Mouse (Mus musculus): ENCODE measurements at regions not wholly inside any gene's neighbourhood (a gene's known extent, or its start where the extent isn't known, plus 50 kb on each side); places are given as distances from the start of the nearest gene placed in this dataset.

DNA sequence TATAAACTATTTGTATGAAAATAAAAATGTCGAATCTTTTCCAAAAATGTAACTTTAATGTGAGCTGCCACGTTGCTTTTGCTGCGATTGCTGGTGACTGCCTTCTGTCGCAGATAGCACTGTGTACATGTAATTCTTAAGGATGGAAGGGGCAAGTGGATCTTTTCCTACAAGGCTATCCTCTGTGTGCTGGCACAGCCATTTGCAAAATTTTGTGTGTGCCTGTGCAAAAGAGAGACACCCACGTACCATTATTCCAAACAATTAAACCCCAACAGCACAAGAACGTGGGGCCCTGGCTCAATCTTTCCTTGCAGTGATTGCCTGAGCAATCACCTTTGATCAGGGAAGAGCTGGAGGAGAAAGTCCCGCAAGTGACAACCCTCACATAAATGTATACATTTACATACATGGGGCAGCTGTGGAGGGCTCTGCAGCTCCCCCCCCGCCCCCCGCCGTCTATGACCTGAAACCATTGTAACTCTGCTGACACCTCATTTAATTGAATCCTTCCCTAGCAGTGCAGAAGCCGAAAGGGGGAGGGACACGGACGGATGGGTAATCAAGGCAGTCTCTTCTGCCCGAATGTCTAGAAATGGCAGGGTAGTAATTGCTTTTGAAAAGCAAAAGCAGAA lies 133.6 kb upstream of the Pmfbp1 start:
- no peak for ATAC-seq (ENCODE audit: insufficient number of reproducible peaks, low FRiP score)
- Histone ChIP-seq H3K27ac (ENCODE audit: poor library complexity, severe bottlenecking) (no peak overlapping the region), H3K9me3 (replicated peaks) (no peaks in the 10 kb centered on the region), H3K4me3 (no peak overlapping the region), H3K36me3 (no peaks in the 10 kb centered on the region), H3K4me1 (replicated peaks) (peaks cover 9% of the 10 kb centered on the region; the same call in 1 of the 2 replicates), H3K4me2 (peak overlapping the region; percentile 37), H3K9ac (no peak overlapping the region), H3K27me3 (replicated peaks) (0 out of 2 replicates have a peak, but pooled peaks cover 4% of the 10 kb centered on the region)
- 39% methylated on average over 14 of the region's 14 CpGs for WGBS

DNA sequence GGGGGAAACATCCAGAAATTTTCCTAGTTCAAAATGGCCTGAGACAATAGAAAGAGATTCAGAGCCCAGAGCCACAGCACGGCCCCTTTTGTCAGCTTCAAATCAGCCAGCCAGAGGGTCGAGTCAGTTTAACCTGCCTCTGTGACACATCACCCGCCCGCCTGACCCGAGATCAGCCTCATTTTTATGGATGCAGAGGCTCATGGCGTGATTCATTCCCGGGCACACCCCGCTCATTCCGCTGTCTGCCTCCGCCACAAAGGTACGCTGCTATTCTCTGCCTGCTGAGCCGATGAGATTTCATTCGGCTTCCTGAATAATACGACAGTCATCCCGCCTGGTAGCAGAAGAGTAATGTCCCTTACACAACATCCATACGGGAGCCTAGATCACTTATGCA lies 132.9 kb upstream of the Pmfbp1 start:
- 0 out of 2 replicates have a peak, but pooled peaks cover 4% of the 10 kb centered on the region for H3K27me3 ChIP-seq (replicated peaks)
- WGBS, result 24% methylated on average over 16 of the region's 16 CpGs
- H3K4me1 ChIP-seq (replicated peaks), result peaks cover 9% of the 10 kb centered on the region; the same call in 1 of the 2 replicates
- H3K27ac ChIP-seq (ENCODE audit: poor library complexity, severe bottlenecking), result no peak overlapping the region
- peak overlapping the region; percentile 69 for H3K4me2 ChIP-seq
- peak overlapping the region; percentile 37 for H3K4me3 ChIP-seq
- no peaks in the 10 kb centered on the region for H3K9me3 ChIP-seq (replicated peaks)
- ATAC-seq (ENCODE audit: insufficient number of reproducible peaks, low FRiP score), result no peak
- peak overlapping the region; percentile 58; the same call in 1 of the 2 replicates for H3K9ac ChIP-seq
- no peaks in the 10 kb centered on the region for H3K36me3 ChIP-seq

GRCm38 (mm10) chr8:109361575-109362361 lies 132.1 kb upstream of the Pmfbp1 start:
- H3K4me2 ChIP-seq, result no peak overlapping the region

GRCm38 (mm10) chr8:109363185-109363845 lies 130.5 kb upstream of the Pmfbp1 start:
- H3K9me3 ChIP-seq (replicated peaks), result no peaks in the 10 kb centered on the region
- H3K4me3 ChIP-seq, result no peak overlapping the region
- ATAC-seq (ENCODE audit: insufficient number of reproducible peaks, low FRiP score), result no peak
- no peaks in the 10 kb centered on the region for H3K36me3 ChIP-seq
- 0 out of 2 replicates have a peak, but pooled peaks cover 4% of the 10 kb centered on the region for H3K27me3 ChIP-seq (replicated peaks)
- no peak overlapping the region for H3K27ac ChIP-seq (ENCODE audit: poor library complexity, severe bottlenecking)
- H3K4me2 ChIP-seq, result no peak overlapping the region
- peaks cover 9% of the 10 kb centered on the region; the same call in 1 of the 2 replicates for H3K4me1 ChIP-seq (replicated peaks)
- H3K9ac ChIP-seq, result no peak overlapping the region
- WGBS, result 83% methylated on average over 15 of the region's 15 CpGs

More at GRCm38 (mm10) chr8:109361575-109362361, 132.1 kb upstream of the Pmfbp1 start:
- 0 out of 2 replicates have a peak, but pooled peaks cover 4% of the 10 kb centered on the region for H3K27me3 ChIP-seq (replicated peaks)
- H3K4me1 ChIP-seq (replicated peaks), result peaks cover 9% of the 10 kb centered on the region; the same call in 1 of the 2 replicates
- no peaks in the 10 kb centered on the region for H3K9me3 ChIP-seq (replicated peaks)
- H3K27ac ChIP-seq (ENCODE audit: poor library complexity, severe bottlenecking), result no peak overlapping the region
- WGBS, result 69% methylated on average over 7 of the region's 7 CpGs
- no peak for ATAC-seq (ENCODE audit: insufficient number of reproducible peaks, low FRiP score)
- H3K4me3 ChIP-seq, result no peak overlapping the region
- no peak overlapping the region for H3K9ac ChIP-seq
- H3K36me3 ChIP-seq, result no peaks in the 10 kb centered on the region

DNA sequence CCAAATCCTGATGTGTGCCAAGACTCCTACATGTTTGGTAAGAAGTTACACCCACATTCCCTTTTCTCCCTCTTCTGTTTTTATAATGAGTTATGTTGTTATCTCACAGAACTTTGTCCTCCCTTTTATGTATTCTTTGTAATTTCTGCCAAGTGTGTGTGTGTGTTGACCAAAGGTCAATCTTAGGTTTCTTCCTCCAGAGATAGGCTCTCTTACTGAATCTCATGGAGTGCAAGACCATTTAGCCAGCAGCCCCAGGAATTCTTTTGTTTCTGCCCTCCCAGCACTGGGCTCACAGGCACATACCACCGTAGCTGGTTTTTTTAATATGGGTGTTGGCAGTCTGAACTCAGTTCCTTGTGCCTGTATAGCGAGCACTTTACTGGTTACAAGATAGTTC lies 119.8 kb upstream of the Pmfbp1 start:
- H3K4me3 ChIP-seq, result no peak overlapping the region
- H3K4me2 ChIP-seq, result no peak overlapping the region
- no peaks in the 10 kb centered on the region for H3K36me3 ChIP-seq
- H3K27me3 ChIP-seq (replicated peaks), result no peaks in the 10 kb centered on the region
- ATAC-seq (ENCODE audit: insufficient number of reproducible peaks, low FRiP score), result no peak
- no peak overlapping the region for H3K9ac ChIP-seq
- H3K9me3 ChIP-seq (replicated peaks), result no peaks in the 10 kb centered on the region
- H3K4me1 ChIP-seq (replicated peaks), result no peaks in the 10 kb centered on the region; the same call in 1 of the 2 replicates
- no peak overlapping the region for H3K27ac ChIP-seq (ENCODE audit: poor library complexity, severe bottlenecking)
- 44% methylated on average over 2 of the region's 2 CpGs for WGBS

DNA sequence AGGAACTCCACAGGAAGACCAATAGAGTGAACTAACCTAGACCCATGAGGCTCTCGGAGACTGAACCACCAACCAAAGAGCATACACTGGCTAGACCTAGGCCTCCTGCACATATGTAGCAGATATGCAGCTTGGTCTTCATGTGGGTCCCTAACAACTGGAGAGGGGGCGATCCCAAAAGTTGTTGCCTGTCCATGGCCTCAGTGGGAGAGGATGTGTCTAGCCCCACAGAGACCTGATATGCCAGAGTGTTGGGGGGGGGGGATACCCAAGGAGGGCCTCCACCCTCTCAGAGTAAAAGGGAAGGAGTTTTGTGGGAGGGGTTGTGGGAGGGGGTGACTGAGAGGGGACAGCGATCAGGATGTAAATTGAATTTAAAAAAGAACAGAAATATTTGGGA lies 108.9 kb upstream of the Pmfbp1 start:
- no peaks in the 10 kb centered on the region for H3K27me3 ChIP-seq (replicated peaks)
- no peak for ATAC-seq (ENCODE audit: insufficient number of reproducible peaks, low FRiP score)
- H3K9ac ChIP-seq, result no peak overlapping the region
- no peaks in the 10 kb centered on the region for H3K36me3 ChIP-seq
- H3K9me3 ChIP-seq (replicated peaks), result no peaks in the 10 kb centered on the region
- WGBS, result 78% methylated on average over 3 of the region's 3 CpGs
- no peaks in the 10 kb centered on the region for H3K4me1 ChIP-seq (replicated peaks)
- H3K27ac ChIP-seq (ENCODE audit: poor library complexity, severe bottlenecking), result no peak overlapping the region
- H3K4me3 ChIP-seq, result no peak overlapping the region
- H3K4me2 ChIP-seq, result no peak overlapping the region

- no peak for ATAC-seq (ENCODE audit: insufficient number of reproducible peaks, low FRiP score)
- no peaks in the 10 kb centered on the region for H3K36me3 ChIP-seq
- no peaks in the 10 kb centered on the region for H3K4me1 ChIP-seq (replicated peaks)
- WGBS, result 71% methylated on average over 6 of the region's 6 CpGs
- no peak overlapping the region for H3K4me3 ChIP-seq
- H3K9me3 ChIP-seq (replicated peaks), result no peaks in the 10 kb centered on the region
- H3K9ac ChIP-seq, result no peak overlapping the region
- H3K4me2 ChIP-seq, result no peak overlapping the region
- no peak overlapping the region for H3K27ac ChIP-seq (ENCODE audit: poor library complexity, severe bottlenecking)
- H3K27me3 ChIP-seq (replicated peaks), result no peaks in the 10 kb centered on the region
Measured at GRCm38 (mm10) chr8:109395133-109395855, 98.5 kb upstream of the Pmfbp1 start.

- Histone ChIP-seq H3K4me3 (no peak overlapping the region), H3K27me3 (replicated peaks) (no peaks in the 10 kb centered on the region), H3K9me3 (replicated peaks) (no peaks in the 10 kb centered on the region), H3K27ac (ENCODE audit: poor library complexity, severe bottlenecking) (no peak overlapping the region), H3K4me2 (no peak overlapping the region), H3K36me3 (no peaks in the 10 kb centered on the region), H3K4me1 (replicated peaks) (no peaks in the 10 kb centered on the region), H3K9ac (no peak overlapping the region)
- WGBS, result 75% methylated on average over 11 of the region's 11 CpGs
- no peak for ATAC-seq (ENCODE audit: insufficient number of reproducible peaks, low FRiP score)
Measured at GRCm38 (mm10) chr8:109399616-109400015, 94.2 kb upstream of the Pmfbp1 start.

- Histone ChIP-seq H3K4me3 (no peak overlapping the region), H3K9me3 (replicated peaks) (no peaks in the 10 kb centered on the region), H3K36me3 (no peaks in the 10 kb centered on the region), H3K27me3 (replicated peaks) (no peaks in the 10 kb centered on the region), H3K27ac (ENCODE audit: poor library complexity, severe bottlenecking) (no peak overlapping the region), H3K4me1 (replicated peaks) (no peaks in the 10 kb centered on the region), H3K4me2 (no peak overlapping the region), H3K9ac (no peak overlapping the region)
- ATAC-seq (ENCODE audit: insufficient number of reproducible peaks, low FRiP score), result no peak
- WGBS, result 86% methylated on average over 5 of the region's 5 CpGs
Measured at GRCm38 (mm10) chr8:109400192-109400591, 93.6 kb upstream of the Pmfbp1 start.

DNA sequence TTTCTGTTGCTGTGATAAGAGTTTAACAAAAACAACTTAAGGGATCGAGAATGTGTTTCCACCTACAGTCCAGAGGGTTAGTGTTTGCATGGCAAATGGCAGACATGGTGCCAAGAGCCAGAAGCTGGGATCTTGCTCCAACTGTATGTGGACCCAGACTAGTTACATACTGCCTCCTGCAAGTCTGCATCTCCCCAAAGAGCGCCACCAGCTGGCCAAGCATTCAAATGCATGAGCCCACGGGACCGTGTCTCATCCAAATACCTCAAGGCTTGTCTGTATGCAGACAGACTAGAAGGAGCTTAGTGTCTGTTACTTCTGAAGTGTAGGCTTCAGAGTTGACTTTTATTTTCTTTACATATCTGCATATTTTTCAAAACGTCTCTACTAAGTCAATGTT lies 85.9 kb upstream of the Pmfbp1 start:
- no peak overlapping the region for H3K4me3 ChIP-seq
- H3K36me3 ChIP-seq, result no peaks in the 10 kb centered on the region
- ATAC-seq (ENCODE audit: insufficient number of reproducible peaks, low FRiP score), result no peak
- 45% methylated on average over 5 of the region's 5 CpGs for WGBS
- no peak overlapping the region for H3K27ac ChIP-seq (ENCODE audit: poor library complexity, severe bottlenecking)
- no peaks in the 10 kb centered on the region for H3K4me1 ChIP-seq (replicated peaks)
- H3K4me2 ChIP-seq, result no peak overlapping the region
- no peaks in the 10 kb centered on the region for H3K27me3 ChIP-seq (replicated peaks)
- no peaks in the 10 kb centered on the region for H3K9me3 ChIP-seq (replicated peaks)
- no peak overlapping the region for H3K9ac ChIP-seq

DNA sequence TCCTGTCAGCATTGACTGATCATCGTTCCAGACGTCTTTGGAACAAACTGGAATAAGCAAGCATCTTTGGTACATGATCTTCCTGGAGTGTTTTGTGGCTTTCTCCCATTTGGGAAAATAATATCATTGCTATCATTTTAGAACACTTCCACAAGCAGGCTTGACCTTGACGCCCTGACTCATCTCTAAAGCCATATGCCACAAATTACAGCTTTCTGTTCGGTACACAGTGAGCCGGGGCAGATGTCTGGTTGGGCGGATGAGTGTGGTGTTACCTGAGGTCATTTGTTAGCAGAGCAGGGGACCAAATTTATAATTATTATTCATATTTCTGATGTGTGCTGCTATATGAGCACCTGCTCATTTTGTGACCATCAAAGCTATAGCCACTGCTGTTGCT lies 83.3 kb upstream of the Pmfbp1 start:
- 77% methylated on average over 6 of the region's 6 CpGs for WGBS

More for the DNA sequence above, 83.3 kb upstream of the Pmfbp1 start:
- Histone ChIP-seq H3K27ac (ENCODE audit: poor library complexity, severe bottlenecking) (no peak overlapping the region), H3K9ac (no peak overlapping the region), H3K9me3 (replicated peaks) (no peaks in the 10 kb centered on the region), H3K36me3 (no peaks in the 10 kb centered on the region), H3K4me3 (no peak overlapping the region), H3K27me3 (replicated peaks) (no peaks in the 10 kb centered on the region), H3K4me1 (replicated peaks) (no peaks in the 10 kb centered on the region), H3K4me2 (no peak overlapping the region)
- ATAC-seq (ENCODE audit: insufficient number of reproducible peaks, low FRiP score), result no peak

Data from heart, embryonic 12.5 days (tissue).